Mouse (Mus musculus): ENCODE data around the gene Bpifb5. TPM values are rescaled to one million over a fixed set of nuclear protein-coding genes. Genes with fewer than 3 reads are reported as not detected.
"Not testable (repeated sequence)": the region's sequence is repeated elsewhere in the genome, so short reads cannot be mapped to it uniquely, and the experiment has no call there.

Gene Bpifb5
- polyA plus RNA-seq, 1 experiment from 2014 or later = 0.36 TPM

DNA sequence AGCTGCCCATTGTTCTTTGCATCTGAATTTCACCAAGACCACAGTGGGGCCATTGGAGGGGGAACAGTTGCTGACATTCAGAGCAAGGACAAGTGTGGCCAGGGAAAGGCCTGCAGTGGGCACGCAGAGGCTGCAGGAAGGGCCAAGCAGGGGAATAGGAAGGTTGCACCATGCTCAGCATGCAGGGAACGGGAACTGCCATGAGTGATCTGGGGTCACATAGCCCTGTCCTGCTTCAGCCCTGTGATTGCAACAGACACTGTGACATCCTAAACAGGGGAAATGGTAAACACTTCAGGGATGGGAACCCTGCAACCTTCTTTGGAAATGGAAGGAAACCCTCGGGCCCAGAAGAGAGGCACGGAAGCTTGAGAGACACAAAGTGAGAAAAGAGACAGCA, 31.7 kb downstream of the Bpifb5 start:
- H3K4me1 ChIP-seq (ENCODE audit: control insufficient read depth, insufficient read depth, low read length); H3K9ac ChIP-seq (ENCODE audit: low read depth, low read length); H3K4me2 ChIP-seq (ENCODE audit: low read length); H3K27ac ChIP-seq (ENCODE audit: low read length); H3K9me3 ChIP-seq (replicated peaks; ENCODE audit: control insufficient read depth, low read length, poor library complexity, severe bottlenecking); H3K27me3 ChIP-seq (ENCODE audit: control insufficient read depth, insufficient read depth, low read depth, low read length); ATAC-seq; H3K4me3 ChIP-seq (ENCODE audit: low read depth, low read length); H3K36me3 ChIP-seq (ENCODE audit: control insufficient read depth, insufficient read depth, low read length): not testable (repeated sequence)
- 85% methylated on average over 2 of the region's 4 CpGs for WGBS

- no peak for ATAC-seq
- no peaks in the 10 kb centered on the region for H3K27me3 ChIP-seq (ENCODE audit: control insufficient read depth, insufficient read depth, low read depth, low read length)
- H3K36me3 ChIP-seq (ENCODE audit: control insufficient read depth, insufficient read depth, low read length) = no peaks in the 10 kb centered on the region
- no peak overlapping the region for H3K4me3 ChIP-seq (ENCODE audit: low read depth, low read length)
- H3K27ac ChIP-seq (ENCODE audit: low read length) = no peak overlapping the region
- H3K9me3 ChIP-seq (replicated peaks; ENCODE audit: control insufficient read depth, low read length, poor library complexity, severe bottlenecking) = no peaks in the 10 kb centered on the region
- H3K4me1 ChIP-seq (ENCODE audit: control insufficient read depth, insufficient read depth, low read length) = no peaks in the 10 kb centered on the region
- no peak overlapping the region for H3K4me2 ChIP-seq (ENCODE audit: low read length)
- 86% methylated on average over 4 of the region's 4 CpGs for WGBS
- no peak overlapping the region for H3K9ac ChIP-seq (ENCODE audit: low read depth, low read length)
Observed at GRCm38 (mm10) chr2:154255770-154256169, 32.2 kb downstream of the Bpifb5 start.

- not testable (repeated sequence) for H3K4me3 ChIP-seq (ENCODE audit: low read depth, low read length); H3K9ac ChIP-seq (ENCODE audit: low read depth, low read length); ATAC-seq; H3K4me2 ChIP-seq (ENCODE audit: low read length); H3K9me3 ChIP-seq (replicated peaks; ENCODE audit: control insufficient read depth, low read length, poor library complexity, severe bottlenecking); H3K27me3 ChIP-seq (ENCODE audit: control insufficient read depth, insufficient read depth, low read depth, low read length); H3K27ac ChIP-seq (ENCODE audit: low read length); H3K4me1 ChIP-seq (ENCODE audit: control insufficient read depth, insufficient read depth, low read length); H3K36me3 ChIP-seq (ENCODE audit: control insufficient read depth, insufficient read depth, low read length)
- WGBS = 86% methylated on average over 5 of the region's 5 CpGs
Observed at GRCm38 (mm10) chr2:154257554-154257953, 34.0 kb downstream of the Bpifb5 start, which contains the start of gene Bpifb9a. Gene Bpifb9a, plus strand, starts transcription at chr2:154257854.

GRCm38 (mm10) chr2:154264397-154264796, 40.9 kb downstream of the Bpifb5 start:
- H3K4me3 ChIP-seq (ENCODE audit: low read depth, low read length); H3K9me3 ChIP-seq (replicated peaks; ENCODE audit: control insufficient read depth, low read length, poor library complexity, severe bottlenecking); H3K9ac ChIP-seq (ENCODE audit: low read depth, low read length); H3K36me3 ChIP-seq (ENCODE audit: control insufficient read depth, insufficient read depth, low read length); H3K27ac ChIP-seq (ENCODE audit: low read length); H3K4me2 ChIP-seq (ENCODE audit: low read length); H3K27me3 ChIP-seq (ENCODE audit: control insufficient read depth, insufficient read depth, low read depth, low read length); ATAC-seq; H3K4me1 ChIP-seq (ENCODE audit: control insufficient read depth, insufficient read depth, low read length): not testable (repeated sequence)
- 75% methylated on average over 3 of the region's 3 CpGs for WGBS

Other genes with a start within 250 kb of the Bpifb5 start
- gene Bpifa6, start 248.8 kb upstream of the Bpifb5 start, polyA plus RNA-seq (2015; fragmentation: Nextera tagmentation; extraction: Ambion mirVana) = not detected in 2 replicates
- not detected in 2 replicates for gene Bpifa2, start 215.5 kb upstream of the Bpifb5 start, polyA plus RNA-seq (2015; fragmentation: Nextera tagmentation; extraction: Ambion mirVana)
- gene Bpifa3, start 93.4 kb upstream of the Bpifb5 start, polyA plus RNA-seq (2015; fragmentation: Nextera tagmentation; extraction: Ambion mirVana) = not detected in 2 replicates
- gene Bpifa1, start 80.9 kb upstream of the Bpifb5 start, polyA plus RNA-seq (2015; fragmentation: Nextera tagmentation; extraction: Ambion mirVana) = not detected in 2 replicates
- not detected in 2 replicates for gene Bpifa5, start 61.1 kb upstream of the Bpifb5 start, polyA plus RNA-seq (2015; fragmentation: Nextera tagmentation; extraction: Ambion mirVana)
- gene Bpifb1, start 32.9 kb upstream of the Bpifb5 start, polyA plus RNA-seq (2015; fragmentation: Nextera tagmentation; extraction: Ambion mirVana) = 0.88 and 1.0 TPM in 2 replicates
- not detected in 2 replicates for gene Bpifb9a, start 34.1 kb downstream of the Bpifb5 start, polyA plus RNA-seq (2015; fragmentation: Nextera tagmentation; extraction: Ambion mirVana)
- gene Bpifb9b, start 83.5 kb downstream of the Bpifb5 start, polyA plus RNA-seq (2015; fragmentation: Nextera tagmentation; extraction: Ambion mirVana) = not detected in 2 replicates
- gene Cdk5rap1, start 149.3 kb downstream of the Bpifb5 start, polyA plus RNA-seq (2015; fragmentation: Nextera tagmentation; extraction: Ambion mirVana) = 12.2 and 16.3 TPM in 2 replicates
- gene Snta1, start 184.4 kb downstream of the Bpifb5 start, polyA plus RNA-seq (2015; fragmentation: Nextera tagmentation; extraction: Ambion mirVana) = 9.2 and 12.3 TPM in 2 replicates
- 50.2 and 53.1 TPM in 2 replicates for gene Cbfa2t2, start 212.7 kb downstream of the Bpifb5 start, polyA plus RNA-seq (2015; fragmentation: Nextera tagmentation; extraction: Ambion mirVana)

All from midbrain, embryonic 16.5 days (tissue).